Mouse (Mus musculus): ENCODE results near the gene Rapgefl1. TPM values are rescaled to one million over a fixed set of nuclear protein-coding genes. Genes with fewer than 3 reads are reported as not detected.

The Rapgefl1 gene
- polyA plus RNA-seq, 1 experiment from 2014 or later = 0.87 TPM

DNA sequence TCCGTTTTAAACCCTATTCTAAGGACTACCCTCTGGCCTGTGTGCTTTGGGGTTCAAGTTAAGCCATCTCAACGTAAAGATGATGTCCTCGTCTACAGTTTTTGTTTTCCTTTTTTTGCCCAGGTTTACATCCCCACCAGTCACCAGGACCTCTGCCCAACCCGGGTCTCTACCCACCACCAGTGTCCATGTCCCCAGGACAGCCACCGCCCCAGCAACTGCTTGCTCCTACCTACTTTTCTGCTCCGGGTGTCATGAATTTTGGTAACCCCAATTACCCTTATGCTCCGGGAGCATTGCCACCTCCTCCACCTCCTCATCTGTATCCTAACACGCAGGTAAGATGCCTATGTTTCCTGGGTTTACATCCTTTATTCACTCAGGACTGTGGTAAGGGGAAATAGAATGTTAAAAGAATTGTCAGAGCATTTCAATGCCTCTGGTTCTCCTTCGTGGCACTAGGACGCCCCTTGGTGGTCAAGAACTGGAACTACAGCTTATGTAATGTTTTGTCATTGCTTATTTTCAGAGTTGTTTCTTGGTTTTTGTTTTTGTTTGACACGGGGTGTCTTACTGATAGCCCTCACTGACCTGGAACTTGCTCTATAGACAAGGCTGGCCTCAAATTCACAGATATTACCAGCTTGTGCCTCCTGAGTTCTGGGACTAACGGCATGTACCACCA lies 7.4 kb upstream of the Rapgefl1 start:
- Histone ChIP-seq H3K36me3 (peaks cover 99% of the 10 kb centered on the region), H3K27me3 (ENCODE audit: insufficient read depth, poor library complexity, severe bottlenecking) (no peaks in the 10 kb centered on the region), H3K4me1 (no peaks in the 10 kb centered on the region), H3K9me3 (no peaks in the 10 kb centered on the region), H3K27ac (no peak overlapping the region), H3K4me3 (no peak overlapping the region)
- DNase-seq (ENCODE audit: low spot score) = no peak
- 76% methylated on average over 12 of the region's 12 CpGs for WGBS

GRCm38 (mm10) chr11:98829875-98830274 lies 6.7 kb upstream of the Rapgefl1 start:
- H3K36me3 ChIP-seq = peaks cover 99% of the 10 kb centered on the region
- DNase-seq (ENCODE audit: low spot score) = no peak
- H3K27ac ChIP-seq = no peak overlapping the region
- 78% methylated on average over 4 of the region's 4 CpGs for WGBS
- no peaks in the 10 kb centered on the region for H3K27me3 ChIP-seq (ENCODE audit: insufficient read depth, poor library complexity, severe bottlenecking)
- no peak overlapping the region for H3K4me3 ChIP-seq
- no peaks in the 10 kb centered on the region for H3K4me1 ChIP-seq
- no peaks in the 10 kb centered on the region for H3K9me3 ChIP-seq

GRCm38 (mm10) chr11:98835296-98835695 lies 1.3 kb upstream of the Rapgefl1 start:
- Histone ChIP-seq H3K4me3 (no peak overlapping the region), H3K4me1 (peaks cover 32% of the 10 kb centered on the region), H3K27ac (no peak overlapping the region), H3K9me3 (no peaks in the 10 kb centered on the region), H3K36me3 (peaks cover 47% of the 10 kb centered on the region), H3K27me3 (ENCODE audit: insufficient read depth, poor library complexity, severe bottlenecking) (peaks cover 31% of the 10 kb centered on the region)
- WGBS = 43% methylated on average over 5 of the region's 5 CpGs
- no peak for DNase-seq (ENCODE audit: low spot score)

DNA sequence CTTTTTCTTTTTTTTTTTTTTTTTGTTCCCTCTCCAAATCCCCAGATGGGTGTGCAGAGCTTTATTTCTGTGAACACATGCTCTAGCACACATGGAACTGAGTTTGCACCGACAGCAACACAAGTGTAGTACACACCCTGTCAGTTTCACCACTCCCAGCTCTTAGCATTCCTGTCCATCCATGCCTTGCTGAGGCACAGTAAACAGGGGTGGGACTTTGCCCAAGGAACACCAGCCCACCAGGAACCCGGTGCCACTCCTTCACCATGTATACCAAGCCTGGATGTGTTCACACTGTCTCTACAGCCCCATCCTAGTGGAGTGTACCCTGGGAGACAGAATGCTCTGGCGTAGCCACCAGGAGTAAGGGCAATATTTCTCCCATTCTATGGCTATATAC lies 860 bp upstream of the Rapgefl1 start:
- H3K4me3 ChIP-seq = no peak overlapping the region
- 58% methylated on average over 3 of the region's 3 CpGs for WGBS
- no peak overlapping the region for H3K27ac ChIP-seq
- no peaks in the 10 kb centered on the region for H3K9me3 ChIP-seq
- peaks cover 32% of the 10 kb centered on the region for H3K4me1 ChIP-seq
- H3K36me3 ChIP-seq = peaks cover 43% of the 10 kb centered on the region
- DNase-seq (ENCODE audit: low spot score) = no peak
- peaks cover 31% of the 10 kb centered on the region for H3K27me3 ChIP-seq (ENCODE audit: insufficient read depth, poor library complexity, severe bottlenecking)

- Histone ChIP-seq H3K36me3 (peaks cover 39% of the 10 kb centered on the region), H3K27ac (no peak overlapping the region), H3K27me3 (ENCODE audit: insufficient read depth, poor library complexity, severe bottlenecking) (peaks cover 31% of the 10 kb centered on the region), H3K9me3 (no peaks in the 10 kb centered on the region), H3K4me1 (peaks cover 32% of the 10 kb centered on the region), H3K4me3 (peak overlapping the region; percentile 76)
- WGBS = 27% methylated on average over 7 of the region's 7 CpGs
- no peak for DNase-seq (ENCODE audit: low spot score)
Observed at GRCm38 (mm10) chr11:98836128-98836527, 457 bp upstream of the Rapgefl1 start.

DNA sequence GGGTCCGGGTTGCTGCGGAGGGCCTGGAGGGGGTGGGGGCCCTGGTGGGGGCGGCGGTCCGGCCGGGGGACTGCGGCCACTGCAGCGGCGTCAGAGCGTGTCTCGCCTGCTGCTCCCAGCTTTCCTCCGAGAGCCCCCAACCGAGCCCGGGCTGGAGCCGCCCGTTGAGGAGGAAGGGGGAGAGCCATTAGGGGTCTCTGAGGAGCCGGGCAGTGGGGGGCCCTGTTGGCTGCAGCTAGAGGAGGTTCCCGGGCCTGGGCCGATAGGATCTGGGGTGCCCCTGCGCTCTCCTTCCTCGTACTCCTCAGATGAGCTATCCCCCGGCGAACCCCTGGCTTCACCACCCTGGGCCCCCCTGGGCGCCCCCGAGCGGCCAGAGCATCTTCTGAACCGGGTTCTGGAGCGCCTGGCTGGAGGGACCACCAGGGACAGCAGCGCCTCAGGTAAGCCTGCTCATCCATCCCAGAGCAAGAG lies 683 bp downstream of the Rapgefl1 start:
- peaks cover 31% of the 10 kb centered on the region for H3K27me3 ChIP-seq (ENCODE audit: insufficient read depth, poor library complexity, severe bottlenecking)
- WGBS = under 1% methylated on average over 29 of the region's 29 CpGs
- H3K4me3 ChIP-seq = peak overlapping the region; percentile 76
- H3K36me3 ChIP-seq = peaks cover 28% of the 10 kb centered on the region
- H3K27ac ChIP-seq = peak overlapping the region; percentile 83
- no peaks in the 10 kb centered on the region for H3K9me3 ChIP-seq
- peaks cover 32% of the 10 kb centered on the region for H3K4me1 ChIP-seq
- DNase-seq (ENCODE audit: low spot score) = no peak

- Histone ChIP-seq H3K4me1 (peaks cover 32% of the 10 kb centered on the region), H3K36me3 (peaks cover 21% of the 10 kb centered on the region), H3K9me3 (no peaks in the 10 kb centered on the region), H3K4me3 (peak overlapping the region; percentile 76; the same call in 1 of the 2 replicates), H3K27me3 (ENCODE audit: insufficient read depth, poor library complexity, severe bottlenecking) (peaks cover 31% of the 10 kb centered on the region), H3K27ac (no peak overlapping the region)
- DNase-seq (ENCODE audit: low spot score) = no peak
- 45% methylated on average over 11 of the region's 11 CpGs for WGBS
Observed at GRCm38 (mm10) chr11:98837917-98838316, 1.3 kb downstream of the Rapgefl1 start.

GRCm38 (mm10) chr11:98838512-98838911 lies 1.9 kb downstream of the Rapgefl1 start:
- 77% methylated on average over 9 of the region's 9 CpGs for WGBS

DNA sequence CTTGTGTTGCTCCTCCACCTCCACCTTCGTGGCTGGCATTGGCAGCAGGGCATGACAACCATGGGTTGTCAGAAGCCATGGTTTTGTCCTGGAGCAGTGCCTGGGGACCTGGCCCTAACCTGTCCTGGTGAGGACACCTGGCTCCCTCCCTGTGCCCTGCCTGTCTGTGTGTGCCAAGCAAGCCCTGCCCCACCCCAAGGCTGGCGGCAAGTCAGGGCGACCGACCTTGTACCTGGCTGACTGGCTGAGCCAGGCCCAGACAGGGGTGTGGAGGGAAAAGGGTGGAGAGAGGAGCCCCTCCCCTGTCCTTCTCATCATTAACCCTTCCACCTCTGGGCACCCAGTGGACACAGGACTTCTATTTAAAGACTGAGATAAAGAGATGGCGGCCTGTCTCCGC lies 2.8 kb downstream of the Rapgefl1 start:
- Histone ChIP-seq H3K36me3 (peaks cover 7% of the 10 kb centered on the region), H3K9me3 (no peaks in the 10 kb centered on the region), H3K4me3 (peak overlapping the region; percentile 22; the same call in 1 of the 2 replicates), H3K27me3 (ENCODE audit: insufficient read depth, poor library complexity, severe bottlenecking) (peaks cover 31% of the 10 kb centered on the region), H3K4me1 (peaks cover 32% of the 10 kb centered on the region), H3K27ac (no peak overlapping the region)
- WGBS = 33% methylated on average over 6 of the region's 6 CpGs
- no peak for DNase-seq (ENCODE audit: low spot score)

More at GRCm38 (mm10) chr11:98838512-98838911, 1.9 kb downstream of the Rapgefl1 start:
- Histone ChIP-seq H3K27ac (no peak overlapping the region), H3K4me1 (peaks cover 32% of the 10 kb centered on the region), H3K9me3 (no peaks in the 10 kb centered on the region), H3K4me3 (no peak overlapping the region), H3K27me3 (ENCODE audit: insufficient read depth, poor library complexity, severe bottlenecking) (peaks cover 31% of the 10 kb centered on the region), H3K36me3 (peaks cover 15% of the 10 kb centered on the region)
- no peak for DNase-seq (ENCODE audit: low spot score)

DNA sequence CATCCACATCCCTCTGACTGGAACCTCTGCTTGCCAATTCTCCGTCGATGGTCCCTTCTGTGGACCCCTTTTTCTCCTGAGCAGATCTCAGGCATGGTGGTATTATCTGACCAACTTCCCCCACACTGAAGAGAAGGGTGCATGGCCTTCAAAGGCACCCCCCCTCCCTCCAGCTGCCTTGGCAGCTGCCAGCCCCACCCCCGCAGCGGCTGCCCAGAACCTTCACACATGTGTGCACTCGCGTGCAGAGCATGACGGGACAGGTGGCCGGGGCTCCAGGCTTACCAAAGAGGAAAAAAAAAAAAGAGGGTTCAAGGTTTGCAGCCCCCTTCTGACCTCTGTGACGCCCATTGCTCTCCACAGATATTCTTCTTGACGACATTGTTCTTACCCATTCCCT lies 3.3 kb downstream of the Rapgefl1 start:
- no peak overlapping the region for H3K4me3 ChIP-seq
- no peak for DNase-seq (ENCODE audit: low spot score)
- H3K36me3 ChIP-seq = 0 out of 2 replicates have a peak, but pooled peaks cover 2% of the 10 kb centered on the region
- 65% methylated on average over 10 of the region's 10 CpGs for WGBS
- peaks cover 32% of the 10 kb centered on the region for H3K4me1 ChIP-seq
- H3K27me3 ChIP-seq (ENCODE audit: insufficient read depth, poor library complexity, severe bottlenecking) = peaks cover 31% of the 10 kb centered on the region
- no peaks in the 10 kb centered on the region for H3K9me3 ChIP-seq
- H3K27ac ChIP-seq = no peak overlapping the region

DNA sequence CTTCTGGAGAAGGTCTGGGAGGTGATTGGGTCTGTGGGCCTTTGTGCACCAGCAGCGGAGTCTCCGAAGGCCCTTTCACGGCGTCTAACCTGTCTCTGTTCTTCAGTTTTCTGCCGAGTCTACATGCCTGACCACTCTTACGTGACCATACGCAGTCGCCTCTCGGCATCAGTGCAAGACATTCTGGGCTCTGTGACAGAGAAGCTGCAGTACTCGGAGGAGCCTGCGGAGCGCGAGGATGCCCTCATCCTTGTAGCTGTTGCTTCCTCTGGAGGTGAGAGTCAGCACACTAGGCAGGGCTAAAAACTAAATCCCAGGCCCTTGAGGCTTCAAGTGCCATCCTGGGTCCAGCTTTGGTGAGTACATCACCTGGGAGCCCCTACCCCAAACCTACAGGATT lies 9.4 kb downstream of the Rapgefl1 start:
- H3K9me3 ChIP-seq = no peaks in the 10 kb centered on the region
- WGBS = 38% methylated on average over 13 of the region's 13 CpGs
- H3K4me1 ChIP-seq = peaks cover 31% of the 10 kb centered on the region
- H3K27me3 ChIP-seq (ENCODE audit: insufficient read depth, poor library complexity, severe bottlenecking) = peaks cover 34% of the 10 kb centered on the region
- no peak overlapping the region for H3K4me3 ChIP-seq
- 0 out of 2 replicates have a peak overlapping the region, but pooled peaks have one; percentile 2 for H3K27ac ChIP-seq
- no peak for DNase-seq (ENCODE audit: low spot score)
- no peaks in the 10 kb centered on the region for H3K36me3 ChIP-seq

DNA sequence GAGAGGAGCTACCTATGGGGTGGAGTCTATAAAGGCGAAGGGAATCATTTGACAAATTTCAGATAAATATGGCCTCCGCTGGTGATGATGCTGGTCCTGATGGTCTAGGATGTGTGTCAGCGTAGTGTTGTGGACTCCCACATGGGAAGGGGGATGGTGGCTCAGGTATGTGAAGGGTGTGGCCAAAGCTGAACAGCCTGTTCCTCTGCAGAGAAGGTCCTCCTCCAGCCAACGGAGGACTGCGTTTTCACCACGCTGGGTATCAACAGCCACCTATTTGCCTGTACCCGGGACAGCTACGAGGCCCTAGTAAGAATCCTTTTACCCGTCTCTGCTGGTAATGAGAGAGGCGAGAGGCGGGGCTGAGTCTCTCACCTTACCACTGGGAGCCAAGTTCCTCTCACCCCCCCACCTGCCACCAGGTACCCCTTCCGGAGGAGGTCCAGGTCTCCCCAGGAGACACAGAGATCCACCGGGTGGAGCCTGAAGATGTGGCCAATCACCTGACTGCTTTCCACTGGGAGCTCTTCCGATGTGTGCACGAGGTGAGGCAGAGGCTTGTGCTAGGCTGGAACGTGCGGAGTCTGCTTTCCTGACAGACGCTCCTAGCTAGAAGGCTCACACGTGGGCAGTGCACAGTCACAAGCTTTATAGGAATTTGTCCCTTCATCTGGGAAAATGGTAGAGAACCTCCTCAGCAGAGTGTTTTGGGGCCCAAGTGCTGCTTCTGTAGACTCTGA lies 10.4 kb downstream of the Rapgefl1 start:
- 47% methylated on average over 19 of the region's 19 CpGs for WGBS
- Histone ChIP-seq H3K36me3 (no peaks in the 10 kb centered on the region), H3K4me1 (peaks cover 35% of the 10 kb centered on the region), H3K27ac (no peak overlapping the region), H3K4me3 (no peak overlapping the region), H3K9me3 (no peaks in the 10 kb centered on the region), H3K27me3 (ENCODE audit: insufficient read depth, poor library complexity, severe bottlenecking) (peaks cover 38% of the 10 kb centered on the region)
- DNase-seq (ENCODE audit: low spot score) = no peak

- Histone ChIP-seq H3K27me3 (ENCODE audit: insufficient read depth, poor library complexity, severe bottlenecking) (peaks cover 38% of the 10 kb centered on the region), H3K27ac (peak overlapping the region; percentile 69), H3K9me3 (no peaks in the 10 kb centered on the region), H3K4me1 (peaks cover 49% of the 10 kb centered on the region), H3K36me3 (no peaks in the 10 kb centered on the region), H3K4me3 (peak overlapping the region; percentile 39)
- DNase-seq (ENCODE audit: low spot score) = no peak
- 15% methylated on average over 19 of the region's 19 CpGs for WGBS
Observed at GRCm38 (mm10) chr11:98849196-98849894, 12.8 kb downstream of the Rapgefl1 start.
